Mouse (Mus musculus) brain, adult 2 months (tissue): Measurements from ENCODE around the gene Dhx37.

ENCODE experiments used
- DNase-seq: peaks from one replicate; pipeline ENCODE4 v3.0.0; 2011; ENCODE audit warnings: low read depth, low spot score

The Dhx37 gene

GRCm38 (mm10) chr5:125433793-125434337 is at the start of gene Dhx37:
Dhx37 (minus strand) TSS chr5:125434121.
- DNase-seq, result peak; percentile 98

GRCm38 (mm10) chr5:125482474-125482873 is 48.6 kb upstream of the Dhx37 start:
- no peak for DNase-seq

- no peak for DNase-seq
Measured at GRCm38 (mm10) chr5:125480434-125481231, 46.7 kb upstream of the Dhx37 start.

GRCm38 (mm10) chr5:125479376-125479775 is 45.5 kb upstream of the Dhx37 start:
- DNase-seq, result no peak

GRCm38 (mm10) chr5:125478037-125478436 is 44.1 kb upstream of the Dhx37 start:
- DNase-seq, result peak; percentile 37

GRCm38 (mm10) chr5:125477533-125477932 is 43.6 kb upstream of the Dhx37 start:
- no peak for DNase-seq

- peak; percentile 83 for DNase-seq
Measured at GRCm38 (mm10) chr5:125476799-125477198, 42.9 kb upstream of the Dhx37 start.

- peak; percentile 61 for DNase-seq
Measured at GRCm38 (mm10) chr5:125476286-125476625, 42.3 kb upstream of the Dhx37 start.

GRCm38 (mm10) chr5:125475601-125476285 is 41.8 kb upstream of the Dhx37 start, which contains the start of gene Aacs:
Aacs (plus strand) TSS chr5:125475814.
- DNase-seq, result peak; percentile 99

- no peak for DNase-seq
Measured at GRCm38 (mm10) chr5:125475030-125475429, 41.1 kb upstream of the Dhx37 start.

- DNase-seq, result no peak
Measured at GRCm38 (mm10) chr5:125472796-125473475, 39.0 kb upstream of the Dhx37 start.

GRCm38 (mm10) chr5:125470713-125471112 is 36.8 kb upstream of the Dhx37 start:
- DNase-seq, result no peak

GRCm38 (mm10) chr5:125467261-125467660 is 33.3 kb upstream of the Dhx37 start:
- DNase-seq, result no peak

- no peak for DNase-seq
Measured at GRCm38 (mm10) chr5:125466483-125466882, 32.6 kb upstream of the Dhx37 start.

- DNase-seq, result peak; percentile 100
Measured at GRCm38 (mm10) chr5:125465701-125466106, 31.8 kb upstream of the Dhx37 start.

GRCm38 (mm10) chr5:125465192-125465591 is 31.3 kb upstream of the Dhx37 start:
- DNase-seq, result no peak

- DNase-seq, result peak; percentile 74
Measured at GRCm38 (mm10) chr5:125461868-125462445, 28.0 kb upstream of the Dhx37 start.

GRCm38 (mm10) chr5:125460574-125460973 is 26.7 kb upstream of the Dhx37 start:
- no peak for DNase-seq

GRCm38 (mm10) chr5:125457538-125457937 is 23.6 kb upstream of the Dhx37 start:
- no peak for DNase-seq

- DNase-seq, result no peak
Measured at GRCm38 (mm10) chr5:125456100-125456499, 22.2 kb upstream of the Dhx37 start.

GRCm38 (mm10) chr5:125452573-125452972 is 18.7 kb upstream of the Dhx37 start:
- no peak for DNase-seq

GRCm38 (mm10) chr5:125449306-125449705 is 15.4 kb upstream of the Dhx37 start:
- peak; percentile 87 for DNase-seq
